22 mouse cellular contexts compared by ENCODE assay signal in the genomic region with DNA sequence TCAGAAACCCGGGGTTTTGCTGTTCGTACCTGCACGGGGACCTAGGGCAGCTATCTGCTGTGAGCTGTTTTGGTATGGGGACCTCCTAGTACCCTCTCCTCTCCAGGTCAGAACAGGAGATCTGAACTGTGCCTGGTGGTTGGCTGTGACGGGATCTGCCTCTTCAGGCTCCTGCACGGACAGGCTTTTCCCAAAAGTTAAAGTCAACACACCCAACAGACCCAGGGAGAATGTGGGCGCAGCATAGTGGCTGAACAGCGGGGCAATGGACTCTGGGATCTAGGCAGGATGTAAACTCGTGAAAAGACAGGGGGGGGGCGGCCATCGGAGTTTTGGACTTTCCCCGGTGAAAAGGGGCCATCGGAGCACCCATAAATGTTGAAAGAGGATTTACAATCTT.
DNase-seq lines count a peak whose midpoint lies in the region; ATAC-seq and TF ChIP-seq lines count a peak whose summit lies in the region.
"Had no signal": no experiment of that assay in that cellular context is flagged by ENCODE, and none has a peak within 500 bp of the region (broad histone marks: within the 10 kb centered on the region; RNA-seq: fewer than 3 reads in every experiment).

No protein-coding gene starts in this region.

- no peak for DNase-seq in lung, embryonic 14.5 days
- no peak for DNase-seq in lung, postnatal 14 days
- no peak for DNase-seq in neural tube, embryonic 10.5 days (ENCODE audit: extremely low spot score, low spot score)
- DNase-seq in spleen, adult 12 weeks (ENCODE audit: low spot score): no peak
- DNase-seq: cerebellum, adult 11 months; cerebellum, adult 9-11 months; forebrain, postnatal 0 days; gastrocnemius, postnatal 36 days; heart, adult 2 months; heart, postnatal 14 days; left cerebral cortex, postnatal 4 days; right cerebral cortex, postnatal 25 days had no signal

- ATAC-seq in lung, embryonic 14.5 days (ENCODE audit: insufficient read depth): peak; percentile 12; the same call in 1 of the 2 replicates
- ATAC-seq in intestine, embryonic 16.5 days: peak; percentile 29
- peak; percentile 68 for ATAC-seq in liver, embryonic 12.5 days
- ATAC-seq in hindbrain, embryonic 13.5 days (ENCODE audit: low FRiP score): no peak
- ATAC-seq: forebrain, postnatal 0 days; inflammation-experienced regulatory T-cells, adult 6 months had no signal

- TF ChIP-seq CTCF in lung, embryonic 14.5 days (IDR thresholded peaks at IDR 0.05; ENCODE audit: low read depth): no peak
- no peak for TF ChIP-seq CTCF in small intestine, adult 2 months (IDR thresholded peaks at IDR 0.05; ENCODE audit: extremely low read depth, insufficient read length, insufficient replicate concordance, low read depth, low read length)

- peaks cover 17% of the 10 kb centered on the region; the same call in 1 of the 2 replicates for H3K4me1 ChIP-seq in lung, embryonic 14.5 days (ENCODE audit: insufficient read depth)
- peaks cover 25% of the 10 kb centered on the region for H3K4me1 ChIP-seq in intestine, embryonic 16.5 days (ENCODE audit: control insufficient read depth, insufficient read depth, low read length)
- H3K4me1 ChIP-seq in liver, embryonic 12.5 days: no peaks in the 10 kb centered on the region
- peaks cover 24% of the 10 kb centered on the region; the same call in 1 of the 2 replicates for H3K4me1 ChIP-seq in small intestine, adult 2 months (ENCODE audit: control insufficient read depth, insufficient read depth, insufficient read length, low read length)
- H3K4me1 ChIP-seq in hindbrain, embryonic 13.5 days (replicated peaks): peaks cover 12% of the 10 kb centered on the region

- H3K9ac ChIP-seq in lung, embryonic 14.5 days: no peak overlapping the region
- H3K9ac ChIP-seq in intestine, embryonic 16.5 days (ENCODE audit: low read depth, low read length): no peak overlapping the region
- H3K9ac ChIP-seq in liver, embryonic 12.5 days: no peak overlapping the region
- no peak overlapping the region for H3K9ac ChIP-seq in hindbrain, embryonic 13.5 days
- H3K9ac ChIP-seq: forebrain, postnatal 0 days; heart, embryonic 13.5 days; hindbrain, embryonic 14.5 days; limb, embryonic 15.5 days; neural tube, embryonic 15.5 days had no signal

- H3K4me3 ChIP-seq in lung, embryonic 14.5 days (ENCODE audit: low read depth, low read length): no peak overlapping the region
- H3K4me3 ChIP-seq in intestine, embryonic 16.5 days (ENCODE audit: low read length): no peak overlapping the region
- no peak overlapping the region for H3K4me3 ChIP-seq in liver, embryonic 12.5 days
- no peak overlapping the region; the same call in 1 of the 2 replicates for H3K4me3 ChIP-seq in small intestine, adult 2 months (ENCODE audit: low read depth, low read length)
- no peak overlapping the region for H3K4me3 ChIP-seq in hindbrain, embryonic 13.5 days
- H3K4me3 ChIP-seq: heart, adult 2 months; heart, embryonic 13.5 days; limb, embryonic 15.5 days; neural tube, embryonic 15.5 days had no signal

- no peaks in the 10 kb centered on the region for H3K36me3 ChIP-seq in lung, embryonic 14.5 days (ENCODE audit: insufficient read depth)
- no peaks in the 10 kb centered on the region for H3K36me3 ChIP-seq in intestine, embryonic 16.5 days (ENCODE audit: control insufficient read depth, insufficient read depth, low read length)
- H3K36me3 ChIP-seq in liver, embryonic 12.5 days: no peaks in the 10 kb centered on the region
- peaks cover 4% of the 10 kb centered on the region for H3K36me3 ChIP-seq in small intestine, adult 2 months (ENCODE audit: control insufficient read depth, insufficient read depth, low read length)
- H3K36me3 ChIP-seq in hindbrain, embryonic 13.5 days: no peaks in the 10 kb centered on the region
- H3K36me3 ChIP-seq: heart, embryonic 13.5 days; limb, embryonic 15.5 days; neural tube, embryonic 15.5 days had no signal

- WGBS in lung, embryonic 14.5 days: 69% methylated on average over 12 of the region's 12 CpGs
- 62% methylated on average over 12 of the region's 12 CpGs for WGBS in intestine, embryonic 16.5 days
- 70% methylated on average over 12 of the region's 12 CpGs for WGBS in liver, embryonic 12.5 days (ENCODE audit: insufficient replicate concordance)
- WGBS in small intestine, adult 2 months: 35% methylated on average over 12 of the region's 12 CpGs
- WGBS in hindbrain, embryonic 13.5 days: 92% methylated on average over 12 of the region's 12 CpGs

- H3K27me3 ChIP-seq in lung, embryonic 14.5 days (ENCODE audit: insufficient read depth, low read length): no peaks in the 10 kb centered on the region
- no peaks in the 10 kb centered on the region for H3K27me3 ChIP-seq in intestine, embryonic 16.5 days (replicated peaks; ENCODE audit: control insufficient read depth, insufficient read depth, low read length)
- H3K27me3 ChIP-seq in liver, embryonic 12.5 days (replicated peaks): no peaks in the 10 kb centered on the region
- H3K27me3 ChIP-seq in small intestine, adult 2 months (ENCODE audit: control insufficient read depth, insufficient read depth, low read length): no peaks in the 10 kb centered on the region
- no peaks in the 10 kb centered on the region for H3K27me3 ChIP-seq in hindbrain, embryonic 13.5 days
- H3K27me3 ChIP-seq: limb, embryonic 15.5 days; neural tube, embryonic 15.5 days had no signal

- H3K27ac ChIP-seq in lung, embryonic 14.5 days (ENCODE audit: low read depth): no peak overlapping the region
- H3K27ac ChIP-seq in intestine, embryonic 16.5 days (ENCODE audit: low read length): peak overlapping the region; percentile 24; the same call in 1 of the 2 replicates
- H3K27ac ChIP-seq in liver, embryonic 12.5 days: peak overlapping the region; percentile 57; the same call in 1 of the 2 replicates
- H3K27ac ChIP-seq in small intestine, adult 2 months (ENCODE audit: insufficient read depth, low read depth, low read length): peak overlapping the region; percentile 39; the same call in 1 of the 2 replicates
- H3K27ac ChIP-seq in hindbrain, embryonic 13.5 days: no peak overlapping the region
- H3K27ac ChIP-seq: heart, adult 2 months; heart, embryonic 13.5 days; hindbrain, embryonic 14.5 days; limb, embryonic 15.5 days; macrophage; neural tube, embryonic 15.5 days had no signal

- no peak overlapping the region for H3K4me2 ChIP-seq in lung, embryonic 14.5 days
- H3K4me2 ChIP-seq in intestine, embryonic 16.5 days (ENCODE audit: low read depth, low read length): 0 out of 2 replicates have a peak overlapping the region, but pooled peaks have one; percentile 7
- H3K4me2 ChIP-seq in liver, embryonic 12.5 days: no peak overlapping the region
- H3K4me2 ChIP-seq in hindbrain, embryonic 13.5 days: no peak overlapping the region
- H3K4me2 ChIP-seq: heart, embryonic 13.5 days; hindbrain, embryonic 14.5 days; limb, embryonic 15.5 days; neural tube, embryonic 15.5 days had no signal

- H3K9me3 ChIP-seq in lung, embryonic 14.5 days (ENCODE audit: low read depth, low read length): no peaks in the 10 kb centered on the region
- no peaks in the 10 kb centered on the region for H3K9me3 ChIP-seq in intestine, embryonic 16.5 days (ENCODE audit: control insufficient read depth, low read length)
- H3K9me3 ChIP-seq in liver, embryonic 12.5 days (replicated peaks): no peaks in the 10 kb centered on the region
- H3K9me3 ChIP-seq in hindbrain, embryonic 13.5 days: no peaks in the 10 kb centered on the region
- H3K9me3 ChIP-seq: heart, embryonic 13.5 days; limb, embryonic 15.5 days; neural tube, embryonic 15.5 days had no signal

- TF ChIP-seq POLR2A in small intestine, adult 2 months (IDR thresholded peaks at IDR 0.05; ENCODE audit: low read depth, low read length): no peak

Comparison
In these comparisons a context has a peak if more than half of its experiments do, and no peak if none do; other contexts are left out.
1. H3K27ac ChIP-seq: peak in intestine, embryonic 16.5 days (single experiment), liver, embryonic 12.5 days (single experiment) and small intestine, adult 2 months (single experiment); none in lung, embryonic 14.5 days (single experiment) and hindbrain, embryonic 13.5 days (single experiment).